Mouse (Mus musculus) left cerebral cortex, postnatal 10 days (tissue): ENCODE results near the gene St6galnac6. TPM values are rescaled to one million over a fixed set of nuclear protein-coding genes. Genes with fewer than 3 reads are reported as not detected.
A peak's percentile ranks its signal among the peaks of the same experiment; 100 is the strongest.

Source experiments
- DNase-seq, 2 experiments: peaks; one replicate each; pipeline ENCODE4 v3.0.0; 2021 to 2022; ENCODE audit warnings: low spot score in 2 of 2, mixed read lengths in 1 of 2; ENCODE audit errors: extremely low spot score in 1 of 2
- intact Hi-C: fragments of 180-260 bp; cut with DNase I; formaldehyde crosslinking; loops from one replicate; pipeline ENCODE4 v1.15.1; 2025
- total RNA-seq, 2 experiments: library from RNA; stranded (reverse); gene quantifications; 2 replicates each; pipeline ENCODE4 v1.2.3; 2021

The St6galnac6 gene
- total RNA-seq, 2 experiments from 2014 or later: 122 to 127 TPM

GRCm38 (mm10) chr2:32581450-32582095 lies 17.9 kb upstream of the St6galnac6 start:
- peak; percentile 43 to 74 for DNase-seq
- intact Hi-C loops: loop anchor here (5.0 kb wide), 1 partner anchor 36 kb away; no protein-coding TSS in a partner anchor

- DNase-seq: peak; percentile 78 to 87
- intact Hi-C loops: loop anchor here (5.0 kb wide), 1 partner anchor 34 kb away; no protein-coding TSS in a partner anchor
Observed at GRCm38 (mm10) chr2:32582830-32583799, 16.4 kb upstream of the St6galnac6 start.

GRCm38 (mm10) chr2:32585149-32585714 lies 14.3 kb upstream of the St6galnac6 start:
- intact Hi-C loops: no loop called here
- DNase-seq: no peak

GRCm38 (mm10) chr2:32586871-32587351 lies 12.6 kb upstream of the St6galnac6 start, which contains the start of gene St6galnac4:
Gene St6galnac4, plus strand, starts transcription at chr2:32587095.
- intact Hi-C loops: no loop called here
- peak; percentile 87 to 97 for DNase-seq

GRCm38 (mm10) chr2:32587731-32588321 lies 11.7 kb upstream of the St6galnac6 start:
- intact Hi-C loops: no loop called here
- DNase-seq: peak in 1 of 2 experiments; percentile 54

- peak in 1 of 2 experiments; percentile 61 for DNase-seq
- intact Hi-C loops: no loop called here
Observed at GRCm38 (mm10) chr2:32589213-32589795, 10.2 kb upstream of the St6galnac6 start.

- intact Hi-C loops: no loop called here
Observed at GRCm38 (mm10) chr2:32590224-32590623, 9.3 kb upstream of the St6galnac6 start.

GRCm38 (mm10) chr2:32591249-32591648 lies 8.3 kb upstream of the St6galnac6 start:
- intact Hi-C loops: no loop called here
- DNase-seq: no peak

More at GRCm38 (mm10) chr2:32590224-32590623, 9.3 kb upstream of the St6galnac6 start:
- DNase-seq: peak in 1 of 2 experiments; percentile 36

- intact Hi-C loops: no loop called here
- DNase-seq: no peak
Observed at GRCm38 (mm10) chr2:32596725-32597124, 2.8 kb upstream of the St6galnac6 start.

GRCm38 (mm10) chr2:32597248-32597647 lies 2.3 kb upstream of the St6galnac6 start:
- no peak for DNase-seq
- intact Hi-C loops: no loop called here

- DNase-seq: no peak
- intact Hi-C loops: no loop called here
Observed at GRCm38 (mm10) chr2:32597699-32598098, 1.8 kb upstream of the St6galnac6 start.

- intact Hi-C loops: no loop called here
- peak in 1 of 2 experiments; percentile 55 for DNase-seq
Observed at GRCm38 (mm10) chr2:32598506-32598905, 1.0 kb upstream of the St6galnac6 start.

GRCm38 (mm10) chr2:32601417-32602065 lies 2.0 kb downstream of the St6galnac6 start:
- intact Hi-C loops: no loop called here
- DNase-seq: peak in 1 of 2 experiments; percentile 63

GRCm38 (mm10) chr2:32602600-32603054 lies 3.1 kb downstream of the St6galnac6 start:
- intact Hi-C loops: no loop called here

GRCm38 (mm10) chr2:32604631-32605030 lies 5.1 kb downstream of the St6galnac6 start:
- intact Hi-C loops: no loop called here

More at GRCm38 (mm10) chr2:32602600-32603054, 3.1 kb downstream of the St6galnac6 start:
- DNase-seq: peak; percentile 82 to 87

GRCm38 (mm10) chr2:32606161-32607142 lies 6.9 kb downstream of the St6galnac6 start:
- intact Hi-C loops: no loop called here

More at GRCm38 (mm10) chr2:32604631-32605030, 5.1 kb downstream of the St6galnac6 start:
- DNase-seq: no peak

More at GRCm38 (mm10) chr2:32606161-32607142, 6.9 kb downstream of the St6galnac6 start:
- peak; percentile 76 to 94 for DNase-seq
